Mouse (Mus musculus) myocyte (in vitro differentiated cells): Measurements from ENCODE around the gene B3galnt1.

Experiments used
- CEBPB ChIP-seq: IDR thresholded peaks from 2 replicates; pipeline ENCODE4 v1.6.1; 2011; ENCODE audit warnings: mild to moderate bottlenecking, moderate library complexity; ENCODE audit not compliant: poor library complexity, insufficient read depth, severe bottlenecking
- E2F4 ChIP-seq: IDR thresholded peaks from one replicate; pipeline ENCODE4 v1.6.1; 2011; ENCODE audit warnings: mild to moderate bottlenecking, control low read depth, moderate library complexity; ENCODE audit not compliant: insufficient read depth
- MAX ChIP-seq: IDR thresholded peaks from one replicate; pipeline ENCODE4 v1.6.1; 2011; ENCODE audit warnings: low read depth, mild to moderate bottlenecking, control low read depth
- MYOD1 ChIP-seq, 3 experiments: IDR thresholded peaks; one replicate each; pipeline ENCODE4 v1.6.1; 2011; ENCODE audit warnings: control low read depth in 2 of 3, low read depth in 2 of 3, mild to moderate bottlenecking in 2 of 3, moderate library complexity in 1 of 3; ENCODE audit not compliant: insufficient read length in 2 of 3, control insufficient read depth in 1 of 3
- POLR2A ChIP-seq: IDR thresholded peaks from one replicate; pipeline ENCODE4 v1.6.1; 2011; ENCODE audit warnings: low read depth, mild to moderate bottlenecking, control low read depth, moderate library complexity; ENCODE audit not compliant: insufficient read length
- POLR2AphosphoS2 ChIP-seq: IDR thresholded peaks from one replicate; pipeline ENCODE4 v1.6.1; 2011; ENCODE audit warnings: low read depth, control low read depth; ENCODE audit not compliant: insufficient read length
- TCF12 ChIP-seq: IDR thresholded peaks from one replicate; pipeline ENCODE4 v1.6.1; 2011; ENCODE audit warnings: mild to moderate bottlenecking, control low read depth; ENCODE audit not compliant: poor library complexity, insufficient read depth, severe bottlenecking
- TCF3 ChIP-seq: IDR thresholded peaks from one replicate; pipeline ENCODE4 v1.6.1; 2011; ENCODE audit warnings: low read depth, control low read depth; ENCODE audit not compliant: insufficient read length
- USF1 ChIP-seq: IDR thresholded peaks from one replicate; pipeline ENCODE4 v1.6.1; 2011; ENCODE audit warnings: low read depth, mild to moderate bottlenecking, control low read depth, moderate library complexity

DNA sequence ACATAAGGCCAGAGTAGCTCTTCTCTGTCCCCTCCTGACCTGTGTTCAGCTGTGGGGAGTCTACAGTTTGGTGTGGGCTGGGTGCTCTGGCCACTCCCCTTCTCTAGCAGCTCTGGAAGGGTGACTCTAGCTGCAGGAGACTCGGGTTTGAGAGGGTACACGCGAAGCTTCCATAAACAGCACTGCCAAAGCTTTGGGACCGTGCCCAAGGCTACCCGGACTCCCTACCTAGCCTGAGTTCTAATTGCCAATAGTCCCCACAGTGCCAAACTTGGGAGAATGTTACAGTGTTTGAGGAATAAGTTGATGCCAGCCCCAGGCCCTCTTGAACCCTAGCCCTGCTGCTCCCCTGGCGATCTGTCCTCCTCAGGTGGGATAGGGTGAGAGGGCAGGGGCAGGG, 43.2 kb downstream of the B3galnt1 start:
- TF ChIP-seq MAX: no peak
- TF ChIP-seq USF1: no peak
- TF ChIP-seq E2F4: no peak
- no peak for TF ChIP-seq POLR2A
- TF ChIP-seq TCF12: no peak
- TF ChIP-seq CEBPB: no peak
- TF ChIP-seq TCF3: no peak
- no peak for TF ChIP-seq POLR2AphosphoS2
- no peak for TF ChIP-seq MYOD1 (IDR thresholded peaks at IDR 0.05; ENCODE audit: control insufficient read depth in 1 of 3, insufficient read length in 2 of 3, low read depth in 2 of 3)
